Mouse (Mus musculus) lung, adult 2 months (tissue): ENCODE measurements at regions not wholly inside any gene's neighbourhood (a gene's known extent, or its start where the extent isn't known, plus 50 kb on each side); places are given as distances from the start of the nearest gene placed in this dataset.

ENCODE experiments used
- CTCF ChIP-seq: fragments of 200-500 bp; IDR thresholded peaks from 2 replicates; pipeline ENCODE4 v1.5.1; 2011; ENCODE audit warnings: mild to moderate bottlenecking, low read length, control low read depth; ENCODE audit not compliant: insufficient read depth
- POLR2A ChIP-seq: fragments of 200-500 bp; IDR thresholded peaks from 2 replicates; pipeline ENCODE4 v1.6.1; 2011; ENCODE audit warnings: low read depth, mild to moderate bottlenecking, control low read depth, low read length, borderline replicate concordance; ENCODE audit errors: extremely low read depth

- TF ChIP-seq POLR2A (no peak), CTCF (no peak)
These were observed 387.9 kb upstream of the Cdh11 start for GRCm38 (mm10) chr8:103173313-103173712.
